Mouse (Mus musculus): ENCODE results near the gene Map7d1. TPM values are rescaled to one million over a fixed set of nuclear protein-coding genes. Genes with fewer than 3 reads are reported as not detected.
A peak's percentile ranks its signal among the peaks of the same experiment; 100 is the strongest.

The Map7d1 gene
- polyA plus RNA-seq (2014; fragmentation: Nextera tagmentation; extraction: Ambion mirVana) = 80.9 and 83.6 TPM in 2 replicates

DNA sequence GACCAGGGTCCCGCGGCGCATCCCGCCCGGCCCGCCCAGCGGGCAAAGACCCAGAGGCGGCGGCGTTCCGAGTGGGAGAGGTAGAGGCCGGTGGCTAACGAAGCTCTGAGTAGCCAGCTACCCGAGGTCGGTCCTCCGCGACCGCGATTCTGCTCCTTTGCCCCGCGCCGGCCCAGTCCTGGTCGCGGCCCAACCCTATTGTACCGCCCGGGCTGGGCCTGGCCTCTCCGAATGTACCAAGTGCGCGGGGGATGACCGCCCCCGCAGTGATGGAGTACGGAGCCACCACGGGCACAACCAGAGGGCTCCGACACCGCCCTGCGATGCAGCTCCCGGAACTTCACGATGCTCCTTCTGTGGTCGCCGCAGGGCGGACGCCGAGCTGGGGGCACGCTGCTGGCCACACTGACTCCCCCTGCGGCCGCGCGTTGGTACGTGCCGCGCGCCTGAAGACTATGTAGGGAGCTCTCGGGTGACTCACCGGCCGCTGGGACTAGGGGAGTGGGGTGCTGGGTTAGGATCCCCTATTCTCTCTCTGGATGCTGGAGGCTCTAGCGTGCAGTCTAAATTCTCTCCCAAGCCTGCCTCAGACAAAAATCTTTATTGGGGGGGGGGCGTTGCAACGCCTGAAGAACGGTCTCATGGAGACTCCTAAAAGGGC is at the start of gene Map7d1:
TSS of gene Map7d1 (minus strand) at position 213 of the 661 bp plus-strand sequence.
- Histone ChIP-seq H3K27ac (ENCODE audit: low read depth, low read length) (peak within 1 kb of the TSS; percentile 96), H3K27me3 (ENCODE audit: control insufficient read depth, insufficient read depth, low read length) (no peaks in the 10 kb centered on the region), H3K9ac (ENCODE audit: low read length) (peak within 1 kb of the TSS; percentile 97), H3K9me3 (ENCODE audit: control insufficient read depth, low read length) (no peaks in the 10 kb centered on the region), H3K4me2 (ENCODE audit: low read depth) (peak within 1 kb of the TSS; percentile 96), H3K4me3 (ENCODE audit: low read depth, low read length) (peak within 1 kb of the TSS; percentile 98), H3K4me1 (ENCODE audit: control insufficient read depth, insufficient read depth, low read length) (peaks cover 67% of the 10 kb centered on the region), H3K36me3 (ENCODE audit: control insufficient read depth, insufficient read depth, low read length) (0 out of 2 replicates have a peak, but pooled peaks cover 2% of the 10 kb centered on the region)
- ATAC-seq (ENCODE audit: insufficient read depth, low FRiP score, low TSS enrichment) (peak; percentile 84), DNase-seq (ENCODE audit: low spot score) (peak; percentile 88)
- under 1% methylated on average over 54 of the region's 59 CpGs for WGBS

DNA sequence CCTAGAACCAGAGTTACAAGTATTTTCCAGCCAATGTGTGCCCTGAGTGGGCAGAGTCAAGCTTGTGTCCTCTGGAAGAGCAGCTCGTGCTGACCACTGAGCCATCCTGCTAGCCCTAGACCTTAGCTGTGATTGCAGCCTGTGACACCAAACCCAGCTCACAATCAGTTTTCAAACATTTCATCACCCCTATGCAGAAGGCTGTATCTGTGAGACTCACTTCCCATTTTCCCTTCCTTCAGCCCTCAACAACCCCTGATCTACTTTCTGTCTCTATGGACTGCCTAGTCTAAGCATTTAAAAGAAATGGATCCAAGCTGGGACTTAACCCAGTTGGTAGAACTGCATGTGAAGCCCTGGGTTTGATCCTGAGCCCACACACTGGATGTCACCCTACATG is 49.3 kb upstream of the Map7d1 start:
- Histone ChIP-seq H3K27ac (ENCODE audit: low read depth, low read length) (no peak overlapping the region), H3K36me3 (ENCODE audit: control insufficient read depth, insufficient read depth, low read length) (no peaks in the 10 kb centered on the region), H3K4me1 (ENCODE audit: control insufficient read depth, insufficient read depth, low read length) (peaks cover 9% of the 10 kb centered on the region), H3K4me2 (ENCODE audit: low read depth) (no peak overlapping the region), H3K9ac (ENCODE audit: low read length) (no peak overlapping the region), H3K9me3 (ENCODE audit: control insufficient read depth, low read length) (no peaks in the 10 kb centered on the region), H3K27me3 (ENCODE audit: control insufficient read depth, insufficient read depth, low read length) (peaks cover 24% of the 10 kb centered on the region), H3K4me3 (ENCODE audit: low read depth, low read length) (no peak overlapping the region)
- ATAC-seq (ENCODE audit: insufficient read depth, low FRiP score, low TSS enrichment) = no peak
- DNase-seq (ENCODE audit: low spot score) = no peak
- 92% methylated on average over 1 of the region's 1 CpGs for WGBS

DNA sequence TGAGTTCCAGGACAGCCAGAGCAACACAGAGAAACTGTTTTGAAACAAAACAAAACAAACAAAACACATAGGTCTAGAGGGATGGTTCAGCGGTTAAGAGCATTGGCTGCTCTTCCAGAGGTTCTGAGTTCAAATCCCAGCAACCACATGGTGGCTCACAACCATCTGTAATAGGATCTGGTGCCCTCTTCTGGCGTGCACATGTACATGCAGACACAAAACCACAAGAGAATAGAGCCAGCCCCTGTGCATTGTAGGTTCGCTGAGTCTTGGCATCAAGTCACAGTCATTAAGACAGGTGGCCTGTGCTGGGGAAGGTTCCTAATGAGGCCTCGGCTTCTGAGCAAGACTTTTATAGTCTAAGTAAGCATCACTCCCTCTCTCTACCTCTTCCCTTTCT is 47.7 kb upstream of the Map7d1 start:
- Histone ChIP-seq H3K27ac (ENCODE audit: low read depth, low read length) (no peak overlapping the region), H3K4me2 (ENCODE audit: low read depth) (no peak overlapping the region), H3K9me3 (ENCODE audit: control insufficient read depth, low read length) (no peaks in the 10 kb centered on the region), H3K4me1 (ENCODE audit: control insufficient read depth, insufficient read depth, low read length) (peaks cover 9% of the 10 kb centered on the region), H3K9ac (ENCODE audit: low read length) (no peak overlapping the region), H3K36me3 (ENCODE audit: control insufficient read depth, insufficient read depth, low read length) (no peaks in the 10 kb centered on the region), H3K27me3 (ENCODE audit: control insufficient read depth, insufficient read depth, low read length) (peaks cover 34% of the 10 kb centered on the region), H3K4me3 (ENCODE audit: low read depth, low read length) (no peak overlapping the region)
- WGBS = 59% methylated on average over 4 of the region's 4 CpGs
- no peak for DNase-seq (ENCODE audit: low spot score)
- ATAC-seq (ENCODE audit: insufficient read depth, low FRiP score, low TSS enrichment) = no peak

DNA sequence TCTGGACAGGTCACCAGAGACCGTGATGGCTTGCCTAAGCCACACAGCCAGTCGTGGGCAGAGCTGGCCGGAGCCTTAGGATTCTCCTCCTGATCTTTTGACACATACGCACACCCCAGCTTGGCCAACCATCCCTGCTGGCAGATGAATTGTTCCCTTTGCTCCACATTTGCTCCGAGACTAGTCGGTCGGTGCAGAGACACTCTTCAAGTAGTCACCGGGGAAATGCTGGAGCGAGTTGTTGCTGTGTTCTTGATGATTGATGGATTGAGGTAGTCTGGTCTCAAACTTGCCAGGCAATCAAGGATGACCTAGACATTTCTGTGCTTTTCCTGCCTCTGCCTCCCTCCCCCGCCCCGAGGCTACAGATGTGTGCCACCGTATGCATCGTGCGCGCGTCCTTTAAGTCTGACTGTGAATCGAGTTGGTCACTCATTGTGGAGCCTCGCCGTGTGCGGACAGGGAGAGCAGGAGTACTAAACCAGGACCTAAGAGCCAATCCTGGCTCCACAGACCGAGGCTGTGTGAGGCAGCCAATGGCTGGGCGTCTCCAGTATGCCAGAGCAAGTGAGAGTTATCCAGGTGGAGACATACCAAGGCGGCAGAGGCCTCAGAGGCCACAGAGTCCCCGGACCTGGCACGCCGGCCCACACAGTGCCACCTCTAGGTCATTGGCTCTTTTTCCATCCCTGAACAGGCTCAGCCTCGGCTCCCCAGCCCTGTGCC is 45.6 kb upstream of the Map7d1 start:
- Histone ChIP-seq H3K4me1 (ENCODE audit: control insufficient read depth, insufficient read depth, low read length) (peaks cover 14% of the 10 kb centered on the region), H3K9ac (ENCODE audit: low read length) (no peak overlapping the region), H3K36me3 (ENCODE audit: control insufficient read depth, insufficient read depth, low read length) (no peaks in the 10 kb centered on the region), H3K27ac (ENCODE audit: low read depth, low read length) (no peak overlapping the region), H3K27me3 (ENCODE audit: control insufficient read depth, insufficient read depth, low read length) (peaks cover 52% of the 10 kb centered on the region), H3K4me2 (ENCODE audit: low read depth) (peak overlapping the region; percentile 44), H3K4me3 (ENCODE audit: low read depth, low read length) (peak overlapping the region; percentile 23), H3K9me3 (ENCODE audit: control insufficient read depth, low read length) (no peaks in the 10 kb centered on the region)
- 3% methylated on average over 27 of the region's 27 CpGs for WGBS
- ATAC-seq (ENCODE audit: insufficient read depth, low FRiP score, low TSS enrichment) (no peak), DNase-seq (ENCODE audit: low spot score) (no peak)

DNA sequence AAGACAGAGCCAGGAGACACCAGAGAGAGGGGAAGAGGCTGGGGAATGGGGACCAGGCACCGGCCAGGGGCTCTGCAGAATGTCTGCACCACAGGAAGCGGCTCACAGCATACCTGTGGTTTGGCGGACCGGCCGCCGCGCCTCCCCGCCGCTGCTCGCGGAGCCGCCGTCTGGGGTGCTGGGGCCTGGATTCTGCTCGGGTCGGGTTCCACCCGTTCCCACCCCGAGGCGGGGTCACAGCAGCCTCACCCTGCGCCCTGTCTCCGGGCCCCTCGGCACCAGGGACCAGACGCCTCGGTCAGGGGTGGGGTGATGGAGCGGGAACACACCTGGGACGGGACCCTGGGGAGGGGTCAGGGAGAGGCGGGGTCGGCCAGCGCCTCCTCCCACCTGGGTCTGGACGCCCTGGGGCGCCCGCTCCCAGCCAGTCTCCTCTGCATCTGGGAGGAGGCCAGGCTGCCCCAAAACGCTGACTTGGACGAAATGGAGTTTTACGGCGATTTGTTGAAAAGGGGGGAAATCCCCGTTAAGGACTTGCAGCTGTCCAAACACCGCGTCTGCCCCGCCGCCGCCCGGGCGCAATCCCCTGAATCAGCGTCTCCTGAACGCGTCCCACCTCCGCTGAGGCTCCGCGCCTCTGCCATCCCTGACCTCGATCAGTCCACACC is 44.9 kb upstream of the Map7d1 start:
- DNase-seq (ENCODE audit: low spot score) (peak; percentile 47), ATAC-seq (ENCODE audit: insufficient read depth, low FRiP score, low TSS enrichment) (no peak)
- H3K27me3 ChIP-seq (ENCODE audit: control insufficient read depth, insufficient read depth, low read length) = peaks cover 57% of the 10 kb centered on the region
- WGBS = under 1% methylated on average over 45 of the region's 50 CpGs
- H3K9me3 ChIP-seq (ENCODE audit: control insufficient read depth, low read length) = no peaks in the 10 kb centered on the region
- H3K27ac ChIP-seq (ENCODE audit: low read depth, low read length) = no peak overlapping the region
- H3K36me3 ChIP-seq (ENCODE audit: control insufficient read depth, insufficient read depth, low read length) = no peaks in the 10 kb centered on the region
- H3K4me2 ChIP-seq (ENCODE audit: low read depth) = peak overlapping the region; percentile 44
- H3K9ac ChIP-seq (ENCODE audit: low read length) = no peak overlapping the region
- peak overlapping the region; percentile 23 for H3K4me3 ChIP-seq (ENCODE audit: low read depth, low read length)
- H3K4me1 ChIP-seq (ENCODE audit: control insufficient read depth, insufficient read depth, low read length) = peaks cover 16% of the 10 kb centered on the region

DNA sequence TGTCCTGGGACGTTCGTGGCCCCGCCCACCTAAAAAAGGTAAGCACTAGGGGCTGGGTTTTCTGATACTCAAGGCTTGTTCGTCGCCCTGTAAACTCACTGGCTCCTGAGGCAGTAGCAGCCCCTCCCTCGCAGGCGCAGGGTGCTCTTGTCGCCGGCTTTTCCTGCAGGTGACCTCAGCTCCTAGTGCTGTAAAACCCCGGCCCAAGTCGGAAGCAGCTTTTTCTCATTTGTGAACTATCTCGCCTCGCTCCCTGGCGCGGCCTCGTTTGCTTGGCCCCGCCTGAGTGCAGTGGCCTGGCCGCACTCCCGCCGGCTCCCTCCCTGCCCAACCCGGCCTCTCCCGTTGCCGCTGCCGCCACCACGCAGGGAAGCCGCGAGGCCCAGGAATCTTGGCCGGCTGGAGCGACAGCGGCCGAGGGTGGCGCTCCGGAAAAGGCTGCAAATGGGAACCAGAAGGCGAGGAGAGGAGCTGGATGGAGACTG is 40.5 kb upstream of the Map7d1 start:
- H3K9ac ChIP-seq (ENCODE audit: low read length) = peak overlapping the region; percentile 53
- no peak overlapping the region for H3K27ac ChIP-seq (ENCODE audit: low read depth, low read length)
- H3K36me3 ChIP-seq (ENCODE audit: control insufficient read depth, insufficient read depth, low read length) = no peaks in the 10 kb centered on the region
- peak overlapping the region; percentile 48 for H3K4me2 ChIP-seq (ENCODE audit: low read depth)
- H3K4me1 ChIP-seq (ENCODE audit: control insufficient read depth, insufficient read depth, low read length) = peaks cover 16% of the 10 kb centered on the region
- under 1% methylated on average over 34 of the region's 34 CpGs for whole genome bisulfite sequencing
- ATAC-seq (ENCODE audit: insufficient read depth, low FRiP score, low TSS enrichment) (no peak), DNase-seq (ENCODE audit: low spot score) (peak; percentile 66)
- H3K4me3 ChIP-seq (ENCODE audit: low read depth, low read length) = peak overlapping the region; percentile 20; the same call in 1 of the 2 replicates
- H3K27me3 ChIP-seq (ENCODE audit: control insufficient read depth, insufficient read depth, low read length) = peaks cover 51% of the 10 kb centered on the region
- H3K9me3 ChIP-seq (ENCODE audit: control insufficient read depth, low read length) = no peaks in the 10 kb centered on the region

DNA sequence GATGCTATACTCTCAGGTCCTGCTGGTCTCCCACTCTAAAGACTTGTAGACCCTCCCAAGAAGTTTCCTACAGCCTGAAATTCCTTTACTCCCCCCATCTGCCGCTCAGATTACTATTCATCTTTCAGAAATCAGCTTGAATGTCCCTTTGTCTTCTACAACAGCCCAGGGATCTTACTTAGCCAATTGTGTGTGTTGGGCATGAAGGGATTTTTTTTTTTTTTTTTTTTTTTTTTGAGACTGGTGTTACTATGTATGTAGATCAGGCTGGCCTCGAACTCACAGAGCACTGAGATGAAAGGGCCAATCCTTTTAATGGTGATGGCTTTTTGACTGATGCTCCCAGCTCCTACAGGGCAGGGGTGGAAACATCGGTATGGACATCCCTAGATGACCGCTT is 39.8 kb upstream of the Map7d1 start:
- peaks cover 44% of the 10 kb centered on the region for H3K27me3 ChIP-seq (ENCODE audit: control insufficient read depth, insufficient read depth, low read length)
- H3K9ac ChIP-seq (ENCODE audit: low read length) = no peak overlapping the region
- ATAC-seq (ENCODE audit: insufficient read depth, low FRiP score, low TSS enrichment) = no peak
- H3K4me3 ChIP-seq (ENCODE audit: low read depth, low read length) = no peak overlapping the region
- H3K27ac ChIP-seq (ENCODE audit: low read depth, low read length) = no peak overlapping the region
- H3K9me3 ChIP-seq (ENCODE audit: control insufficient read depth, low read length) = no peaks in the 10 kb centered on the region
- H3K36me3 ChIP-seq (ENCODE audit: control insufficient read depth, insufficient read depth, low read length) = no peaks in the 10 kb centered on the region
- no peak overlapping the region for H3K4me2 ChIP-seq (ENCODE audit: low read depth)
- peaks cover 9% of the 10 kb centered on the region for H3K4me1 ChIP-seq (ENCODE audit: control insufficient read depth, insufficient read depth, low read length)
- 33% methylated on average over 4 of the region's 4 CpGs for WGBS
- no peak for DNase-seq (ENCODE audit: low spot score)

DNA sequence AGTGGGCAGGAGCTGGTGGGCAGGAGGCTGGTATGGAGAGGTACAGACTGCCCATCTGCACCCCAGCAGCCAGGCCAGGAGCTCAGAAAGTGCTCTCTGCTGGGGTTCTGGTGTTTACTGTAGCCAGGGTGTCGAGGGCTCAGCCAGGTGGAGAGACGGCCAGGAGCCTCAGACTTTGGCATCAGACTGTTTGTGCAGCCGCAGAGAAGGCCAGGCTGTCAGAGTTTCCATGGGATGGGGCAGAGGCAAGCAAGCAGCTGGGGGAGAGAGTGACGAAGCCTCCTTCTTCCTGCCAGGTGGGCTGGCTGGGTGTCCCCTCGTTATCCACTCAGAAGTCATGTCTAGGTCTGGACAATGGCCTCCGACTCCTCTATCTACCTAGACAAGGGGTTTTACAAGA is 39.0 kb upstream of the Map7d1 start:
- ATAC-seq (ENCODE audit: insufficient read depth, low FRiP score, low TSS enrichment) = no peak
- WGBS = 74% methylated on average over 6 of the region's 6 CpGs
- no peak overlapping the region for H3K4me2 ChIP-seq (ENCODE audit: low read depth)
- no peak overlapping the region for H3K27ac ChIP-seq (ENCODE audit: low read depth, low read length)
- peaks cover 36% of the 10 kb centered on the region for H3K27me3 ChIP-seq (ENCODE audit: control insufficient read depth, insufficient read depth, low read length)
- no peak overlapping the region for H3K4me3 ChIP-seq (ENCODE audit: low read depth, low read length)
- H3K36me3 ChIP-seq (ENCODE audit: control insufficient read depth, insufficient read depth, low read length) = no peaks in the 10 kb centered on the region
- H3K9me3 ChIP-seq (ENCODE audit: control insufficient read depth, low read length) = no peaks in the 10 kb centered on the region
- no peak overlapping the region for H3K9ac ChIP-seq (ENCODE audit: low read length)
- no peak for DNase-seq (ENCODE audit: low spot score)
- peaks cover 7% of the 10 kb centered on the region for H3K4me1 ChIP-seq (ENCODE audit: control insufficient read depth, insufficient read depth, low read length)

Data from neural tube, embryonic 11.5 days (tissue).